ENCODE assay signal across 8 mouse cellular contexts in genomic region chr14:46788505-46788901, GRCm38 (mm10). TPM values are rescaled to one million over a fixed set of nuclear protein-coding genes. Genes with fewer than 3 reads are reported as not detected.
DNase-seq lines count a peak whose midpoint lies in the region; ATAC-seq lines count a peak whose summit lies in the region.

No protein-coding gene starts in this region.

- H3K9me3 ChIP-seq in neural tube, embryonic 12.5 days, result no peaks in the 10 kb centered on the region

- no peak overlapping the region for H3K4me3 ChIP-seq in neural tube, embryonic 12.5 days

- WGBS in neural tube, embryonic 12.5 days, result 39% methylated on average over 8 of the region's 8 CpGs

- no peak overlapping the region for H3K27ac ChIP-seq in neural tube, embryonic 12.5 days

- H3K27me3 ChIP-seq in neural tube, embryonic 12.5 days (replicated peaks), result no peaks in the 10 kb centered on the region

- no peak for ATAC-seq in neural tube, embryonic 12.5 days (ENCODE audit: low FRiP score, low read depth)

- H3K9ac ChIP-seq in neural tube, embryonic 12.5 days, result 0 out of 2 replicates have a peak overlapping the region, but pooled peaks have one; percentile 9

- H3K4me2 ChIP-seq in neural tube, embryonic 12.5 days (replicated peaks), result peak overlapping the region; percentile 69; the same call in 1 of the 2 replicates

- DNase-seq in cerebellum, adult 11-12 months, result peak; percentile 16
- no peak for DNase-seq in cerebellum, adult 9-11 months
- peak; percentile 10 for DNase-seq in thymus, postnatal 25 days
- DNase-seq in thymus, postnatal 10 days (ENCODE audit: low spot score in 2 of 2), result no peak
- DNase-seq in kidney, postnatal 36 days, result peak; percentile 18 to 26
- no peak for DNase-seq in gastrocnemius, adult 18-20 months (ENCODE audit: low spot score)
- DNase-seq in ovary, postnatal 36 days (ENCODE audit: low spot score), result no peak

- H3K36me3 ChIP-seq in neural tube, embryonic 12.5 days, result peaks cover 7% of the 10 kb centered on the region

- peaks cover 14% of the 10 kb centered on the region for H3K4me1 ChIP-seq in neural tube, embryonic 12.5 days

RNA-seq across cellular contexts. Expression of gene Cnih1, which starts 0.3 kb away (rescaled TPM):
- 194 and 198 TPM in 2 replicates for polyA plus RNA-seq in neural tube, embryonic 12.5 days (2016; fragmentation: Nextera tagmentation; extraction: Ambion mirVana)
- total RNA-seq in gastrocnemius, adult 18-20 months (2021), result 10 to 100 TPM; 55.0 to 57.3 TPM

RNA-seq across cellular contexts. Expression of gene Cdkn3, which starts 28.2 kb away (rescaled TPM):
- 30.7 TPM in 2 replicates for polyA plus RNA-seq in neural tube, embryonic 12.5 days (2016; fragmentation: Nextera tagmentation; extraction: Ambion mirVana)
- not detected for total RNA-seq in gastrocnemius, adult 18-20 months (2021)

RNA-seq across cellular contexts. Expression of gene Gmfb, which starts 33.5 kb away (rescaled TPM):
- polyA plus RNA-seq in neural tube, embryonic 12.5 days (2016; fragmentation: Nextera tagmentation; extraction: Ambion mirVana), result 96.7 and 106 TPM in 2 replicates
- 10 to 100 TPM; 17.3 to 18.1 TPM for total RNA-seq in gastrocnemius, adult 18-20 months (2021)

RNA-seq across cellular contexts. Expression of gene Cgrrf1, which starts 43.4 kb away (rescaled TPM):
- 23.2 and 28.2 TPM in 2 replicates for polyA plus RNA-seq in neural tube, embryonic 12.5 days (2016; fragmentation: Nextera tagmentation; extraction: Ambion mirVana)
- total RNA-seq in gastrocnemius, adult 18-20 months (2021), result 10 to 100 TPM; 48.2 to 52.4 TPM

Comparison
In these comparisons a context has a peak if more than half of its experiments do, and no peak if none do; other contexts are left out.
1. DNase-seq: peak in cerebellum, adult 11-12 months (single experiment), thymus, postnatal 25 days (single experiment) and kidney, postnatal 36 days (2 of 2); none in cerebellum, adult 9-11 months (single experiment), thymus, postnatal 10 days (0 of 2), gastrocnemius, adult 18-20 months (single experiment) and ovary, postnatal 36 days (single experiment).